Mouse (Mus musculus): Measurements from ENCODE around the gene Tbx6. TPM values are rescaled to one million over a fixed set of nuclear protein-coding genes. Genes with fewer than 3 reads are reported as not detected.
A peak's percentile ranks its signal among the peaks of the same experiment; 100 is the strongest.

Tbx6 gene
- 0.36 and 0.60 TPM in 2 replicates for polyA plus RNA-seq (2016; fragmentation: Nextera tagmentation; extraction: Ambion mirVana)

GRCm38 (mm10) chr7:126780971-126781635 is at the start of gene Tbx6:
Gene Tbx6, plus strand, starts transcription at chr7:126781483.
- Histone ChIP-seq H3K4me1 (peaks cover 65% of the 10 kb centered on the region), H3K9me3 (no peaks in the 10 kb centered on the region), H3K36me3 (replicated peaks) (peaks cover 41% of the 10 kb centered on the region), H3K27ac (replicated peaks) (peak within 1 kb of the TSS; percentile 84), H3K4me3 (peak within 1 kb of the TSS; percentile 62), H3K27me3 (replicated peaks; ENCODE audit: low read depth, poor library complexity, severe bottlenecking) (no peaks in the 10 kb centered on the region)
- WGBS, result 6% methylated on average over 22 of the region's 22 CpGs
- DNase-seq (ENCODE audit: low spot score), result peak; percentile 58

GRCm38 (mm10) chr7:126736122-126736521 is 45.2 kb upstream of the Tbx6 start:
- Histone ChIP-seq H3K27me3 (replicated peaks; ENCODE audit: low read depth, poor library complexity, severe bottlenecking) (no peaks in the 10 kb centered on the region), H3K4me1 (0 out of 2 replicates have a peak, but pooled peaks cover 3% of the 10 kb centered on the region), H3K9me3 (no peaks in the 10 kb centered on the region), H3K27ac (replicated peaks) (no peak overlapping the region), H3K4me3 (no peak overlapping the region), H3K36me3 (replicated peaks) (no peaks in the 10 kb centered on the region)
- 79% methylated on average over 8 of the region's 8 CpGs for WGBS
- no peak for DNase-seq (ENCODE audit: low spot score)

GRCm38 (mm10) chr7:126739551-126739950 is 41.7 kb upstream of the Tbx6 start:
- H3K27ac ChIP-seq (replicated peaks), result no peak overlapping the region
- 88% methylated on average over 17 of the region's 17 CpGs for WGBS

GRCm38 (mm10) chr7:126740132-126740735 is 41.0 kb upstream of the Tbx6 start:
- WGBS, result 80% methylated on average over 13 of the region's 13 CpGs
- Histone ChIP-seq H3K27ac (replicated peaks) (no peak overlapping the region), H3K36me3 (replicated peaks) (no peaks in the 10 kb centered on the region), H3K27me3 (replicated peaks; ENCODE audit: low read depth, poor library complexity, severe bottlenecking) (no peaks in the 10 kb centered on the region), H3K4me1 (0 out of 2 replicates have a peak, but pooled peaks cover 2% of the 10 kb centered on the region), H3K9me3 (no peaks in the 10 kb centered on the region), H3K4me3 (no peak overlapping the region)
- no peak for DNase-seq (ENCODE audit: low spot score)

More at GRCm38 (mm10) chr7:126739551-126739950, 41.7 kb upstream of the Tbx6 start:
- Histone ChIP-seq H3K4me3 (no peak overlapping the region), H3K36me3 (replicated peaks) (no peaks in the 10 kb centered on the region), H3K27me3 (replicated peaks; ENCODE audit: low read depth, poor library complexity, severe bottlenecking) (no peaks in the 10 kb centered on the region), H3K9me3 (no peaks in the 10 kb centered on the region), H3K4me1 (0 out of 2 replicates have a peak, but pooled peaks cover 3% of the 10 kb centered on the region)
- no peak for DNase-seq (ENCODE audit: low spot score)

GRCm38 (mm10) chr7:126740977-126741376 is 40.3 kb upstream of the Tbx6 start:
- no peaks in the 10 kb centered on the region for H3K27me3 ChIP-seq (replicated peaks; ENCODE audit: low read depth, poor library complexity, severe bottlenecking)
- no peak overlapping the region for H3K27ac ChIP-seq (replicated peaks)
- H3K4me3 ChIP-seq, result no peak overlapping the region
- H3K36me3 ChIP-seq (replicated peaks), result no peaks in the 10 kb centered on the region
- no peaks in the 10 kb centered on the region for H3K9me3 ChIP-seq
- no peak for DNase-seq (ENCODE audit: low spot score)
- WGBS, result 80% methylated on average over 5 of the region's 5 CpGs
- no peaks in the 10 kb centered on the region for H3K4me1 ChIP-seq

GRCm38 (mm10) chr7:126741452-126741851 is 39.8 kb upstream of the Tbx6 start:
- Histone ChIP-seq H3K27ac (replicated peaks) (no peak overlapping the region), H3K36me3 (replicated peaks) (no peaks in the 10 kb centered on the region), H3K9me3 (no peaks in the 10 kb centered on the region), H3K27me3 (replicated peaks; ENCODE audit: low read depth, poor library complexity, severe bottlenecking) (no peaks in the 10 kb centered on the region), H3K4me3 (no peak overlapping the region), H3K4me1 (no peaks in the 10 kb centered on the region)
- 82% methylated on average over 5 of the region's 5 CpGs for WGBS
- DNase-seq (ENCODE audit: low spot score), result no peak

- 92% methylated on average over 13 of the region's 13 CpGs for WGBS
- peaks cover 4% of the 10 kb centered on the region; the same call in 1 of the 2 replicates for H3K4me1 ChIP-seq
- H3K36me3 ChIP-seq (replicated peaks), result no peaks in the 10 kb centered on the region
- no peak overlapping the region for H3K27ac ChIP-seq (replicated peaks)
- H3K4me3 ChIP-seq, result no peak overlapping the region
- H3K27me3 ChIP-seq (replicated peaks; ENCODE audit: low read depth, poor library complexity, severe bottlenecking), result no peaks in the 10 kb centered on the region
- no peaks in the 10 kb centered on the region for H3K9me3 ChIP-seq
- no peak for DNase-seq (ENCODE audit: low spot score)
These were observed 39.3 kb upstream of the Tbx6 start for GRCm38 (mm10) chr7:126741964-126742482.

- 90% methylated on average over 12 of the region's 12 CpGs for WGBS
- no peak for DNase-seq (ENCODE audit: low spot score)
- Histone ChIP-seq H3K36me3 (replicated peaks) (no peaks in the 10 kb centered on the region), H3K4me1 (peaks cover 9% of the 10 kb centered on the region), H3K4me3 (no peak overlapping the region), H3K27ac (replicated peaks) (no peak overlapping the region), H3K9me3 (no peaks in the 10 kb centered on the region), H3K27me3 (replicated peaks; ENCODE audit: low read depth, poor library complexity, severe bottlenecking) (no peaks in the 10 kb centered on the region)
These were observed 35.2 kb upstream of the Tbx6 start for GRCm38 (mm10) chr7:126746066-126746465.

GRCm38 (mm10) chr7:126746798-126747197 is 34.5 kb upstream of the Tbx6 start:
- no peak overlapping the region for H3K4me3 ChIP-seq
- no peak overlapping the region for H3K27ac ChIP-seq (replicated peaks)
- no peaks in the 10 kb centered on the region for H3K36me3 ChIP-seq (replicated peaks)
- peaks cover 9% of the 10 kb centered on the region for H3K4me1 ChIP-seq
- no peak for DNase-seq (ENCODE audit: low spot score)
- H3K9me3 ChIP-seq, result no peaks in the 10 kb centered on the region
- no peaks in the 10 kb centered on the region for H3K27me3 ChIP-seq (replicated peaks; ENCODE audit: low read depth, poor library complexity, severe bottlenecking)
- 37% methylated on average over 6 of the region's 6 CpGs for whole genome bisulfite sequencing

GRCm38 (mm10) chr7:126748824-126749223 is 32.5 kb upstream of the Tbx6 start:
- WGBS, result 78% methylated on average over 7 of the region's 7 CpGs
- Histone ChIP-seq H3K4me3 (no peak overlapping the region), H3K36me3 (replicated peaks) (no peaks in the 10 kb centered on the region), H3K4me1 (peaks cover 9% of the 10 kb centered on the region), H3K27me3 (replicated peaks; ENCODE audit: low read depth, poor library complexity, severe bottlenecking) (no peaks in the 10 kb centered on the region), H3K9me3 (no peaks in the 10 kb centered on the region), H3K27ac (replicated peaks) (no peak overlapping the region)
- no peak for DNase-seq (ENCODE audit: low spot score)

- H3K36me3 ChIP-seq (replicated peaks), result no peaks in the 10 kb centered on the region
- no peak overlapping the region for H3K4me3 ChIP-seq
- H3K9me3 ChIP-seq, result no peaks in the 10 kb centered on the region
- H3K27me3 ChIP-seq (replicated peaks; ENCODE audit: low read depth, poor library complexity, severe bottlenecking), result no peaks in the 10 kb centered on the region
- peaks cover 13% of the 10 kb centered on the region for H3K4me1 ChIP-seq
- no peak for DNase-seq (ENCODE audit: low spot score)
- WGBS, result 94% methylated on average over 17 of the region's 17 CpGs
- no peak overlapping the region for H3K27ac ChIP-seq (replicated peaks)
These were observed 31.5 kb upstream of the Tbx6 start for GRCm38 (mm10) chr7:126749582-126750343.

GRCm38 (mm10) chr7:126754866-126755265 is 26.4 kb upstream of the Tbx6 start:
- H3K27ac ChIP-seq (replicated peaks), result peak overlapping the region; percentile 75
- WGBS, result 2% methylated on average over 9 of the region's 9 CpGs

More at GRCm38 (mm10) chr7:126754866-126755265, 26.4 kb upstream of the Tbx6 start:
- H3K36me3 ChIP-seq (replicated peaks), result no peaks in the 10 kb centered on the region
- no peaks in the 10 kb centered on the region for H3K27me3 ChIP-seq (replicated peaks; ENCODE audit: low read depth, poor library complexity, severe bottlenecking)
- peak; percentile 86 for DNase-seq (ENCODE audit: low spot score)
- peaks cover 24% of the 10 kb centered on the region for H3K4me1 ChIP-seq
- H3K9me3 ChIP-seq, result no peaks in the 10 kb centered on the region
- H3K4me3 ChIP-seq, result 0 out of 2 replicates have a peak overlapping the region, but pooled peaks have one; percentile 4
